Mouse (Mus musculus) hindbrain, embryonic 10.5 days (tissue): ENCODE results near the gene G430095P16Rik. TPM values are rescaled to one million over a fixed set of nuclear protein-coding genes. Genes with fewer than 3 reads are reported as not detected.

Experiments used
- DNase-seq: peaks from one replicate; pipeline ENCODE4 v3.0.0-alpha.2; 2017; ENCODE audit warnings: low spot score
- H3K27ac ChIP-seq: fragments of 300-500 bp; sonication (generic); 2 replicates; pipeline ENCODE4 v1.5.1; 2016; ENCODE audit warnings: mild to moderate bottlenecking, moderate library complexity
- H3K27me3 ChIP-seq: fragments of 300-500 bp; sonication (generic); 2 replicates; pipeline ENCODE4 v1.6.1; 2016; ENCODE audit warnings: mild to moderate bottlenecking; ENCODE audit not compliant: poor library complexity, insufficient read depth, severe bottlenecking
- H3K36me3 ChIP-seq: fragments of 300-500 bp; sonication (generic); 2 replicates; pipeline ENCODE4 v1.6.1; 2016; ENCODE audit warnings: mild to moderate bottlenecking, moderate library complexity
- H3K4me1 ChIP-seq: fragments of 300-500 bp; sonication (generic); replicated peaks from 2 replicates; pipeline ENCODE4 v1.6.1; 2016; ENCODE audit warnings: mild to moderate bottlenecking
- H3K4me3 ChIP-seq: fragments of 300-500 bp; sonication (generic); 2 replicates; pipeline ENCODE4 v1.5.1; 2016; ENCODE audit warnings: mild to moderate bottlenecking, moderate library complexity
- H3K9me3 ChIP-seq: fragments of 300-500 bp; sonication (generic); 2 replicates; pipeline ENCODE4 v1.6.1; 2016; ENCODE audit warnings: mild to moderate bottlenecking, moderate library complexity
- WGBS: fragments of 180-500 bp; shearing (Covaris S2); methylation state at CpG from one replicate; pipeline ENCODE4 v1.1.7; 2016; 5-methylcytosine and 5-hydroxymethylcytosine counted together
- polyA plus RNA-seq: library from polyadenylated mRNA; unstranded; fragments of >200 nt; fragmentation: Nextera tagmentation; extraction: Ambion mirVana; gene quantifications from 2 replicates; pipeline ENCODE4 v1.2.1, GENCODE M21; 2016

Gene G430095P16Rik
- polyA plus RNA-seq, 1 experiment from 2014 or later = 1.9 TPM

DNA sequence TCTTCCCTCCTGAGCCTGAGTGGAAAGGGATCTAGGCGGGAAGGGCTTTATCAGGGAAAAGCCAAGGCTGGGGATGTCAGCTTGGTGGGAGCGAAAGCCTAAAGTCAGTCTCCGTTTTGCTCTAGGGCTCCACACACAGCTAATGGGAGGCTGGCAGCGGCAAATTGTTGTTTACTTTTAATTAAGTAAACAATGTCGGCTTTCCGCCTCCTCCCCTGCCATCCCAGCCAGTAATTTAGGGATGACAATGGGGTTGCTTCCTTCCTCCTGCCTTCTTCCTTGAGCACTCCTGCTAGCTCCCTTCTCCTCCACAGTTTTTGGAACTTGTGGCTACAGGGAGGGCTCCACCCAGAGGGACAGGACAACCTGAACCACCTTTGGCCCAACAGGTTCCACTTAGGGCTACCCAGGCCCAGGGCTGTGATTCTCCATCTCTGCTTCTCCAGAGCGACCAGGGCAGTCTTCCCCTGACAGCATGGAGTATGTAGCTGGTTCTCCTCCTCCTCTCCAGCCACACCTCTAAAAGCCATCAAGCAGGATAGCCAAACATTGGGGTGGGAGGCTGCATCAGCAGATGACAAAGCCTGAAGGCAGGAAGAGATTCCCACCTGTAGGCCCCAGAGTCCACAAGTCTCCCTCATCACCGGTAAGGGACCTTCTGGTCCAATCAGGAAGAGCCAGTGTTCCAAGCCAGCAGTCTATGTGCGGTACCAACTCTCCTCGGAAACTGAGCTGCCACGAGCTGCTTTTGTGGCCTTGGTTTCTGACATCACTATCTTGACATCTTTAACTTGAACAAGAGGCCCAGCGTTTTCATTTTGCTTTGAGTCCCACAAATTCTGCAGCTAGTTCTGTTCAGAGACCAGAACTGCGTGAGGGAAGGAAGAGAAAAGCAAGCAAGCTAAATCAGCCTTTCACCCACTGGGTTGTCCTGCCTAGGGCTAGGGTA, 18.4 kb downstream of the G430095P16Rik start:
- WGBS = 15% methylated on average over 13 of the region's 13 CpGs
- H3K27me3 ChIP-seq = peaks cover 100% of the 10 kb centered on the region
- H3K27ac ChIP-seq = peak overlapping the region; percentile 76; the same call in 1 of the 2 replicates
- H3K36me3 ChIP-seq = no peaks in the 10 kb centered on the region
- no peak overlapping the region for H3K4me3 ChIP-seq
- H3K9me3 ChIP-seq = no peaks in the 10 kb centered on the region
- DNase-seq = no peak
- H3K4me1 ChIP-seq = peaks cover 82% of the 10 kb centered on the region

DNA sequence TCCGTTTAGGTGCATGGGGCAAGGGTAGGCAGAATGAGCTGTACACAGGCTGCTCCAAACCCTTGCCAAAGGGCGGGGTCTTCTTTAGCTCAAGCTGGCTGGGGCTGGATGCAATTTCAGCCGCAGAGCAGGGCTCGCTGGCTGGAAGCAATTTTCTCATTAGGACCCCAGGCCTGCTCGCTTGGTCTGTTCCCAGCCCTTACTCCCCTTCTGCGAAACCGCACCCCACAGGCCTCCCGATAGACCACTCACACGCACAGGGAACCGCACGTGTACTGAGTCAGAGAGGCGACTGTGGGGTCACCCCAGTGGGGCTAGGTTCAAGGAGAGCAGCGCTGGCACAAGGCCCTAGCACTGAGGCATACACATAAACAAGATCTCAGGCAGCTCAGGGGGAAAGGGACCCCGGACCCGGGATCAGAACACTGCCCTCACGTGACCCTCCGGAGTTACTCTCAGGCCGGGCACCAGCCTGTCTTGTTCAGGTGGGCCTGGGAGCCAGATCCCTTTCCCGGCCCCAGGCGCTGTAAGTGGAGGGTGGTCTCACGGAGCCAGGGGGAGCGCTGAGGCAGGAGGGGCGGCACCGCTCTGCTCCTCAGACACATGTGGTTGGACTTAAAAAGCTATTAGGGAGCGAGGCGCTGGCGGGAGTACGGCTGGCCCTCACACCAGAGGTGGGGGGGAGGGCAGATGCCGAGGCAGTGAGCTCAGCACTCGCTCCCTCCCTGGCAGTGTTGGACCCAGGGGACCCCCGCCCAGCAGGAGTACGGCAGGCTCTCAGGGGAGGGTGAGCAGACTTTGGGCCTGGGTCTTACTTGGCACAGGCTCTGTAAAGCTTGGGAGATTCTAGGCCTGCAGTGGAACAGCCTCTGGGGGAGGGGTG, 19.6 kb downstream of the G430095P16Rik start:
- Histone ChIP-seq H3K36me3 (no peaks in the 10 kb centered on the region), H3K4me3 (peak overlapping the region; percentile 32), H3K9me3 (no peaks in the 10 kb centered on the region), H3K4me1 (peaks cover 85% of the 10 kb centered on the region), H3K27me3 (peaks cover 100% of the 10 kb centered on the region), H3K27ac (peak overlapping the region; percentile 76)
- peak; percentile 66 for DNase-seq
- under 1% methylated on average over 32 of the region's 32 CpGs for WGBS

DNA sequence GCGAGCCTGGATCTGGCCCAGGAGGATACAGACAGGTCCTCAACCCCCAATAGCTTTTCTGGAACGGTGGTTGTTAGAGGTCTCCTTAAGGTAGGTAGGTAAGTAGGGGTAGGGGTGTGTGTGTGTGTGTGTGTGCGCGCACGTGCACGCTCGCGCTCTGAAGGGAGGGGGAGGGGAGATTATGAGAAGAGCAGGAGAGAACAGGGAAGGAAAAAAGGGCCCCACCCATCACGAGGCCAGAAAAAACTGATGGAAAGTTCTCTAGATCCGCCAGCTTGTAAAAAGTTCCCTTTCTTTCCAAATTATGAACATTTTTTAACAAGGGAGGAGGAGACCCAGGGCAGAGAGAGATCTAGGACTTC, 20.2 kb downstream of the G430095P16Rik start:
- no peak for DNase-seq
- peaks cover 79% of the 10 kb centered on the region for H3K4me1 ChIP-seq
- H3K27ac ChIP-seq = peak overlapping the region; percentile 76
- no peaks in the 10 kb centered on the region for H3K36me3 ChIP-seq
- no peaks in the 10 kb centered on the region for H3K9me3 ChIP-seq
- 3% methylated on average over 10 of the region's 10 CpGs for WGBS
- H3K4me3 ChIP-seq = peak overlapping the region; percentile 32
- H3K27me3 ChIP-seq = peaks cover 100% of the 10 kb centered on the region

DNA sequence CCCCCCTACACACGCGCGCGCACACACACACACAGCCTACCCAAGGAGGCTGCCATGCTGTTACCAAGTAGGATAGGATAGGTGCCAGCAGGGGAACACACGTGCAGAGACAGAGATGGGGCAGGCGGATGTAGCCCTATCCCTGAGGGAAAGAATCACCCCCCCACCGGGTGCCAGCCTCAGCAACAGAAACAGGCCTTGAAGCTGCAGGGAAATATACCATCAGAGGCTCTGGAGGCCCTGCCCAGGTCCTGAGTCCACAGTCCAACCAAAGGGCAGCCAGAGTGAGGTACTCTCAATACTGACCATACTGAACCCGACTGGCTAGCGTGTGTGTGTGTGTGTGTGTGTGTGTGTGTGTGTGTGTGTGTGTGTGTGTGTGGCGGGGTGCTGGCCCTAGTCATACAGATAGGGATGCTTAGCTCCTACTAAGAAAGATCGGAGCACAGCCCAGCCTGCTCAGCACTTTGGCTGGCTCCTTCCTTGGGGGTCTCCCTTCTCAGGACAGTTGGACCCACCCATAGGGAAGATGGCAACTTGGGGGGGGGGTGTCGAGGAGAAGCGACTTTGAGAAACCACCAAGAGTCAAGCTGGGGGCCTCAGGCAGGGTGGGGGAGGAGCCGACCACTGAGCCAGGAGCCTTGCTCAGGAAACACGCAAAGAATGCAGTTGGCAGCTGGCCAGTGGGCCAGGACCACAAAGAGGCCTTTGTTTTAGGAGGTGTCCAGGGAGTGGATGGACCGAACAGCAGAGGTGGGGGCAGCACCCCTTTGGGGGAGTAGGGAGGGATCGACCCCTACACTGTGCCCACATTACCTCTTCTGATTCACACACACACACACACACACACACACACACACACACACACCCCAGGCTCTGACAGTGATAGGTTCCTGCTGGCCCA, 21.0 kb downstream of the G430095P16Rik start:
- 2% methylated on average over 17 of the region's 17 CpGs for WGBS
- Histone ChIP-seq H3K9me3 (no peaks in the 10 kb centered on the region), H3K27me3 (peaks cover 100% of the 10 kb centered on the region), H3K27ac (peak overlapping the region; percentile 65), H3K4me1 (peaks cover 71% of the 10 kb centered on the region), H3K36me3 (no peaks in the 10 kb centered on the region), H3K4me3 (peak overlapping the region; percentile 35)
- peak; percentile 76 for DNase-seq

- H3K4me1 ChIP-seq = peaks cover 70% of the 10 kb centered on the region
- no peaks in the 10 kb centered on the region for H3K9me3 ChIP-seq
- WGBS = 2% methylated on average over 17 of the region's 17 CpGs
- peak overlapping the region; percentile 65 for H3K27ac ChIP-seq
- peaks cover 100% of the 10 kb centered on the region for H3K27me3 ChIP-seq
- H3K4me3 ChIP-seq = peak overlapping the region; percentile 22
- peak; percentile 81 for DNase-seq
- no peaks in the 10 kb centered on the region for H3K36me3 ChIP-seq
These were observed 22.5 kb downstream of the G430095P16Rik start for GRCm38 (mm10) chr8:84745032-84745925.

- H3K27ac ChIP-seq = no peak overlapping the region
- no peak overlapping the region for H3K4me3 ChIP-seq
- no peaks in the 10 kb centered on the region for H3K9me3 ChIP-seq
- no peak for DNase-seq
- no peaks in the 10 kb centered on the region for H3K36me3 ChIP-seq
- H3K27me3 ChIP-seq = peaks cover 100% of the 10 kb centered on the region
- peaks cover 35% of the 10 kb centered on the region for H3K4me1 ChIP-seq
- WGBS = 77% methylated on average over 16 of the region's 16 CpGs
These were observed 26.7 kb downstream of the G430095P16Rik start for GRCm38 (mm10) chr8:84749519-84749918.

DNA sequence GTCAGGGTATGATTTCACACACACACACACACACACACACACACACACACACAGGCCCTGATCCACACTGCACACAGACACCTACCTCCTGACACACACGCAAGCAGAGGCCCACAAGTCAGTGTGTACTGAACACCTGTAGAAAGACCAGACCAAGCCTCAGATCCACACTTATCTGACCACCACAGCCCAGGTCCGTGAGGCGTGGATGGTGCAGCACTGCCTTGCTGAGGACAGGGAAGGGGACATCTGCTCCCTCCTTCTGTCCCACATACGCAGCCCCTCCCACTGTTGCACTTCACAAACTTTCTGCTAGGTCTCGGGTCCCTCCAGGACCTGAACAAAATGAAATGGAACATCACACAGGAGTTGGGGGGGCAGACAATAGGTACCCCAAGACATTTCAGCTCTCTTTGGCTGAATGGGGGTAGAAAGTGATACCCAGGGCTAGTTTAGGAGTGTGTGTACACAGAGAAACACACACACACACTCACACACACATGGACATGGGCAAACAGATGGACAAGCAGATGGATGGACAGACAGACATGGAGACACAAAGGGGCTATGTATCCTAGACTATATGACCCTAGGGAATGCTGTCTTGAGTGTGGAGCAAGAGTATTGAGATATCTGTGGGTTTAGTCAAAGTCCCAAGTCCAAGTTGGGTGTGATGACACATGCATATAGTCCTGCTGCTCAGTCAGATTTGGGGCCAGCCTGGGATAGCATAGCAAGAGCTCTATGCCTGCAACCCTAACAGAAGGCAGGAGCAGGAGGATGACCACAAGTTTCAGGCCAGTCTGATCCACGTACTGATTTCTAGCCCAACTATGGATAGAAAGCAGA, 30.2 kb downstream of the G430095P16Rik start:
- H3K27ac ChIP-seq = no peak overlapping the region
- H3K36me3 ChIP-seq = no peaks in the 10 kb centered on the region
- H3K4me3 ChIP-seq = no peak overlapping the region
- H3K27me3 ChIP-seq = peaks cover 100% of the 10 kb centered on the region
- H3K4me1 ChIP-seq = peaks cover 18% of the 10 kb centered on the region
- H3K9me3 ChIP-seq = no peaks in the 10 kb centered on the region
- WGBS = 73% methylated on average over 6 of the region's 6 CpGs
- DNase-seq = no peak

DNA sequence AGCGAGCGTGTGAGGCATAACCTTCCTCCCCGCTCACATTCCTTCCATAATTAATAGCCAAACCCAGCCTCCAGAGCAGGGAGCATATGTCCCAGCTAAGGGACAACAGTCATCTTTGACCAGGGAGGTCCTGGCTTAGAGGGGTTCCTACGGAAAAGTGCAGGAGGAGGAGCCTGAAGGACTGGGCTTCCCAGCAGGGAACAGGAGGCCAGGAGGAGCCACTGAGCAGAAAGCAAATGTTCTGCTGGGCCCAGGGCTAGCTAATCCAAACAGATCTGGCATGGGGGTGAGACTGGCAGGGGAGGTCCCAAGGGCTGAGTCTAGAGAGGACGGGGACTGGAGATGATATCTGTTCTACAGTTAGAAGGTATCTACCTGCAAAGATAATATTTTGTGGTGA, 34.7 kb downstream of the G430095P16Rik start:
- WGBS = 42% methylated on average over 5 of the region's 5 CpGs
- no peaks in the 10 kb centered on the region for H3K36me3 ChIP-seq
- H3K9me3 ChIP-seq = no peaks in the 10 kb centered on the region
- no peak overlapping the region for H3K27ac ChIP-seq
- H3K27me3 ChIP-seq = peaks cover 99% of the 10 kb centered on the region
- DNase-seq = no peak
- peaks cover 13% of the 10 kb centered on the region; the same call in 1 of the 2 replicates for H3K4me1 ChIP-seq
- no peak overlapping the region for H3K4me3 ChIP-seq

GRCm38 (mm10) chr8:84758308-84758707, 35.5 kb downstream of the G430095P16Rik start:
- WGBS = 96% methylated on average over 3 of the region's 3 CpGs
- no peaks in the 10 kb centered on the region for H3K9me3 ChIP-seq
- peaks cover 13% of the 10 kb centered on the region; the same call in 1 of the 2 replicates for H3K4me1 ChIP-seq
- no peaks in the 10 kb centered on the region for H3K36me3 ChIP-seq
- peaks cover 99% of the 10 kb centered on the region for H3K27me3 ChIP-seq
- no peak overlapping the region for H3K4me3 ChIP-seq
- DNase-seq = no peak
- no peak overlapping the region for H3K27ac ChIP-seq

- DNase-seq = no peak
- H3K27ac ChIP-seq = no peak overlapping the region
- H3K27me3 ChIP-seq = peaks cover 99% of the 10 kb centered on the region
- H3K4me3 ChIP-seq = no peak overlapping the region
- H3K9me3 ChIP-seq = no peaks in the 10 kb centered on the region
- peaks cover 13% of the 10 kb centered on the region; the same call in 1 of the 2 replicates for H3K4me1 ChIP-seq
- H3K36me3 ChIP-seq = no peaks in the 10 kb centered on the region
- WGBS = 60% methylated on average over 7 of the region's 7 CpGs
These were observed 36.3 kb downstream of the G430095P16Rik start for GRCm38 (mm10) chr8:84759126-84759525.

DNA sequence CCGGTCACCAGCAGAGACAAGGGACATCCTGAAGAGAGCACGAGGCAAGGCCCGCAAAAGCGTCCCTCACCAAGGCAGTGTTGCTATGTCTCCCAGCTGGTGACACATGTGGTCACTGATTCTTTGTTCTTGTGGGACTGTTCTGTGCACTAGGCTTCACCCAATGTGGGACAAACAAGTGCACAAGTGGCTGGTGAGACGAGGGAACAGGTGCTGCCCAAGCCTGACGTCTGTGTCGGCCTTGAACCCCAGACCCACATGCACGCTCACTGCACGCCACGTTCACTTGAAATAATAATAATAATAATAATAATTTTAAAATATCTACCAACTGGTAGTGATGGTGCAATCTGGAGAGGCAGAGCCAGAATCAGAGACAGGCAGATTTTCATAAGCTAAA, 36.9 kb downstream of the G430095P16Rik start:
- 85% methylated on average over 10 of the region's 10 CpGs for WGBS
- peaks cover 16% of the 10 kb centered on the region; the same call in 1 of the 2 replicates for H3K4me1 ChIP-seq
- H3K4me3 ChIP-seq = no peak overlapping the region
- peaks cover 99% of the 10 kb centered on the region for H3K27me3 ChIP-seq
- no peaks in the 10 kb centered on the region for H3K9me3 ChIP-seq
- no peak overlapping the region for H3K27ac ChIP-seq
- no peak for DNase-seq
- no peaks in the 10 kb centered on the region for H3K36me3 ChIP-seq
